ENCODE assay signal across 9 mouse cellular contexts in genomic region chr5:76763148-76763701, GRCm38 (mm10).
A peak's percentile ranks its signal among the peaks of the same experiment; 100 is the strongest.
DNase-seq lines count a peak whose midpoint lies in the region; ATAC-seq and TF ChIP-seq lines count a peak whose summit lies in the region.
"Had no signal": no experiment of that assay in that cellular context is flagged by ENCODE, and none has a peak within 500 bp of the region (broad histone marks: within the 10 kb centered on the region; RNA-seq: fewer than 3 reads in every experiment).

No protein-coding gene starts in this region.

- H3K27me3 ChIP-seq in kidney, embryonic 15.5 days = no peaks in the 10 kb centered on the region
- H3K27me3 ChIP-seq in kidney, adult 2 months (replicated peaks; ENCODE audit: control insufficient read depth, insufficient read depth, low read length) = no peaks in the 10 kb centered on the region
- H3K27me3 ChIP-seq in hindbrain, embryonic 15.5 days = no peaks in the 10 kb centered on the region
- no peaks in the 10 kb centered on the region for H3K27me3 ChIP-seq in neural tube, embryonic 12.5 days (replicated peaks)

- TF ChIP-seq POLR2A in kidney, adult 2 months (IDR thresholded peaks at IDR 0.05; ENCODE audit: low read depth, low read length) = no peak

- peak; percentile 30; the same call in 1 of the 2 replicates for ATAC-seq in kidney, embryonic 15.5 days (replicated peaks; ENCODE audit: low FRiP score)
- peak; percentile 75 for ATAC-seq in hindbrain, embryonic 15.5 days (ENCODE audit: low FRiP score, low read depth)
- ATAC-seq in neural tube, embryonic 12.5 days (ENCODE audit: low FRiP score, low read depth) = peak; percentile 51; the same call in 1 of the 2 replicates
- no peak for ATAC-seq in erythroid progenitor cell, adult 5-6 weeks (replicated peaks; ENCODE audit: low FRiP score, poor library complexity, severe bottlenecking)

- H3K9me3 ChIP-seq in kidney, embryonic 15.5 days (replicated peaks) = peaks cover 3% of the 10 kb centered on the region; the same call in 1 of the 2 replicates
- H3K9me3 ChIP-seq in hindbrain, embryonic 15.5 days = no peaks in the 10 kb centered on the region
- peaks cover 11% of the 10 kb centered on the region; the same call in 1 of the 2 replicates for H3K9me3 ChIP-seq in neural tube, embryonic 12.5 days

- H3K4me2 ChIP-seq in kidney, embryonic 15.5 days = peak overlapping the region; percentile 19; the same call in 1 of the 2 replicates
- H3K4me2 ChIP-seq in hindbrain, embryonic 15.5 days = peak overlapping the region; percentile 8; the same call in 1 of the 2 replicates
- peak overlapping the region; percentile 29; the same call in 1 of the 2 replicates for H3K4me2 ChIP-seq in neural tube, embryonic 12.5 days (replicated peaks)

- H3K27ac ChIP-seq in kidney, embryonic 15.5 days = no peak overlapping the region
- H3K27ac ChIP-seq in kidney, adult 2 months (ENCODE audit: insufficient read depth, low read depth, low read length) = no peak overlapping the region
- H3K27ac ChIP-seq in hindbrain, embryonic 15.5 days (replicated peaks) = peak overlapping the region; percentile 80
- no peak overlapping the region for H3K27ac ChIP-seq in neural tube, embryonic 12.5 days
- H3K27ac ChIP-seq: macrophage had no signal

- WGBS in kidney, embryonic 15.5 days = 52% methylated on average over 10 of the region's 10 CpGs
- 52% methylated on average over 10 of the region's 10 CpGs for WGBS in kidney, adult 2 months
- 40% methylated on average over 10 of the region's 10 CpGs for WGBS in hindbrain, embryonic 15.5 days
- 71% methylated on average over 10 of the region's 10 CpGs for WGBS in neural tube, embryonic 12.5 days

- no peak for DNase-seq in kidney, adult 2 months
- DNase-seq in fibroblast of lung, adult 2 months (ENCODE audit: low read depth) = peak; percentile 2
- no peak for DNase-seq in urinary bladder, adult 2 months (ENCODE audit: low spot score)
- no peak for DNase-seq in B cell, adult 2 months

- H3K4me1 ChIP-seq in kidney, embryonic 15.5 days = peaks cover 26% of the 10 kb centered on the region
- no peaks in the 10 kb centered on the region for H3K4me1 ChIP-seq in kidney, adult 2 months (ENCODE audit: control insufficient read depth, insufficient read depth, low read length)
- peaks cover 43% of the 10 kb centered on the region for H3K4me1 ChIP-seq in hindbrain, embryonic 15.5 days (replicated peaks)
- H3K4me1 ChIP-seq in neural tube, embryonic 12.5 days = peaks cover 21% of the 10 kb centered on the region

- H3K9ac ChIP-seq in kidney, embryonic 15.5 days = no peak overlapping the region
- no peak overlapping the region for H3K9ac ChIP-seq in hindbrain, embryonic 15.5 days
- no peak overlapping the region for H3K9ac ChIP-seq in neural tube, embryonic 12.5 days

- H3K36me3 ChIP-seq in kidney, embryonic 15.5 days = peaks cover 10% of the 10 kb centered on the region
- H3K36me3 ChIP-seq in kidney, adult 2 months (ENCODE audit: control insufficient read depth, insufficient read depth, low read length) = no peaks in the 10 kb centered on the region
- H3K36me3 ChIP-seq in hindbrain, embryonic 15.5 days = peaks cover 5% of the 10 kb centered on the region; the same call in 1 of the 2 replicates
- H3K36me3 ChIP-seq in neural tube, embryonic 12.5 days = peaks cover 34% of the 10 kb centered on the region

- H3K4me3 ChIP-seq in kidney, embryonic 15.5 days (replicated peaks) = no peak overlapping the region
- no peak overlapping the region for H3K4me3 ChIP-seq in kidney, adult 2 months (ENCODE audit: insufficient read depth, low read depth, low read length)
- H3K4me3 ChIP-seq in hindbrain, embryonic 15.5 days = no peak overlapping the region
- no peak overlapping the region for H3K4me3 ChIP-seq in neural tube, embryonic 12.5 days

- TF ChIP-seq CTCF in kidney, adult 2 months (conservative IDR thresholded peaks at IDR 0.05; ENCODE audit: insufficient read depth, insufficient read length, low read depth, low read length) = no peak
